Mouse (Mus musculus) bone marrow, adult 2 months (tissue): ENCODE measurements around the gene Fry.

Source experiments
- CTCF ChIP-seq: fragments of 200-500 bp; IDR thresholded peaks from 2 replicates; pipeline ENCODE4 v1.5.1; 2011; ENCODE audit warnings: low read length, control low read depth; ENCODE audit not compliant: control insufficient read depth, insufficient read depth
- POLR2A ChIP-seq: fragments of 200-500 bp; IDR thresholded peaks from 2 replicates; pipeline ENCODE4 v1.6.1; 2011; ENCODE audit warnings: low read depth, mild to moderate bottlenecking, control low read depth, low read length, borderline replicate concordance; ENCODE audit not compliant: control insufficient read depth

- TF ChIP-seq CTCF: no peak
- TF ChIP-seq POLR2A: no peak
Observed at GRCm38 (mm10) chr5:150263162-150263561, 144.7 kb downstream of the Fry start.
